ENCODE assay signal across 8 mouse cellular contexts in the genomic region with DNA sequence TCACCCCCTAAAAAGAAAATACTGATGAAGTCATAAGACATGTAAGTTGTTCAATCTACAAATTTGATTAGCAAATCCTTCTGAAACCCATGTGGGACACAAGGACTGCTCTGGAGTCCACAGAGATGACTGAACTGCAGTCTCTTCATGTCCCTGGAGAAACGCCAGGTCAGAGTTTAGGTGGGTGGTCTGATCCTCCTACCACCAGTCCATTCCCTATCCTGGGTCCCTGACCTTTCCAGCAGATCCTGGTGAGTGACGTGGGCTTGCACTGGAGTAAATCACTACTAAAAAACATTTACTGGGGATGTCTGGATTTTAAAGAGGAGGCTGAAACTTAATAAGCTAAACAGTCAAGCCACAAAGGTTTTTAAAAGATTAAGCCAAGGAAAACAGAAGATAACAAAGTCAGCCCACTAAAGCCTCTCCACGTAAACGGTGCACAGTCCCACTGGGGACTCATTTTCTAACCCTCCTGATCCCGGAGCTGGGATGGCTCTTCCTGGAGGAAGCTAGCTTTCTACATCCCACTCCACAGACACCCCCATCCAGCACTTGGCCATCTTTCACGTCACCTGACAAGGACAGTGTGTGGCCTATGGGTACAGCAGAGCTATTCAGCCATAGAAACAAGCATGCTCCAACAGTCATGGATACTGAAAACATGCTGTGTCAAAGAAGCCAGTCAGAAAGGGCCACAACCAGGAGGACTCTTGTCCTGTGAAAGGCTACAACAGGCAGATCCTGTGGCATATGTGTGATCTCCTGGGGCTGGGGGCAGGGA. TPM values are rescaled to one million over a fixed set of nuclear protein-coding genes. Genes with fewer than 3 reads are reported as not detected.
A peak's percentile ranks its signal among the peaks of the same experiment; 100 is the strongest.
DNase-seq lines count a peak whose midpoint lies in the region; ATAC-seq and TF ChIP-seq lines count a peak whose summit lies in the region.
"Had no signal": no experiment of that assay in that cellular context is flagged by ENCODE, and none has a peak within 500 bp of the region (broad histone marks: within the 10 kb centered on the region; RNA-seq: fewer than 3 reads in every experiment).

No protein-coding gene starts in this region.

- H3K4me1 ChIP-seq in heart, embryonic 12.5 days (replicated peaks): peaks cover 55% of the 10 kb centered on the region
- H3K4me1 ChIP-seq in lung, embryonic 14.5 days (ENCODE audit: insufficient read depth): peaks cover 23% of the 10 kb centered on the region
- peaks cover 36% of the 10 kb centered on the region for H3K4me1 ChIP-seq in embryonic facial prominence, embryonic 13.5 days
- peaks cover 31% of the 10 kb centered on the region; the same call in 1 of the 2 replicates for H3K4me1 ChIP-seq in stomach, embryonic 14.5 days (ENCODE audit: control insufficient read depth, insufficient read depth, low read length)
- peaks cover 29% of the 10 kb centered on the region for H3K4me1 ChIP-seq in midbrain, embryonic 15.5 days

- H3K9me3 ChIP-seq in heart, embryonic 12.5 days (replicated peaks): no peaks in the 10 kb centered on the region
- no peaks in the 10 kb centered on the region for H3K9me3 ChIP-seq in lung, embryonic 14.5 days (ENCODE audit: low read depth, low read length)
- no peaks in the 10 kb centered on the region for H3K9me3 ChIP-seq in embryonic facial prominence, embryonic 13.5 days
- no peaks in the 10 kb centered on the region for H3K9me3 ChIP-seq in stomach, embryonic 14.5 days (ENCODE audit: control insufficient read depth, low read depth, low read length)
- no peaks in the 10 kb centered on the region for H3K9me3 ChIP-seq in midbrain, embryonic 15.5 days
- H3K9me3 ChIP-seq: G1E had no signal

- H3K27ac ChIP-seq in heart, embryonic 12.5 days (ENCODE audit: poor library complexity, severe bottlenecking): 0 out of 2 replicates have a peak overlapping the region, but pooled peaks have one; percentile 7
- H3K27ac ChIP-seq in lung, embryonic 14.5 days (ENCODE audit: low read depth): peak overlapping the region; percentile 42
- no peak overlapping the region for H3K27ac ChIP-seq in embryonic facial prominence, embryonic 13.5 days
- no peak overlapping the region; the same call in 1 of the 2 replicates for H3K27ac ChIP-seq in stomach, embryonic 14.5 days (ENCODE audit: low read length)
- no peak overlapping the region for H3K27ac ChIP-seq in midbrain, embryonic 15.5 days

- no peaks in the 10 kb centered on the region for H3K27me3 ChIP-seq in heart, embryonic 12.5 days (replicated peaks)
- no peaks in the 10 kb centered on the region for H3K27me3 ChIP-seq in lung, embryonic 14.5 days (ENCODE audit: insufficient read depth, low read length)
- H3K27me3 ChIP-seq in embryonic facial prominence, embryonic 13.5 days: no peaks in the 10 kb centered on the region
- H3K27me3 ChIP-seq in stomach, embryonic 14.5 days (ENCODE audit: control insufficient read depth, insufficient read depth, low read length): no peaks in the 10 kb centered on the region
- H3K27me3 ChIP-seq in midbrain, embryonic 15.5 days (replicated peaks): no peaks in the 10 kb centered on the region

- H3K9ac ChIP-seq in heart, embryonic 12.5 days: no peak overlapping the region
- H3K9ac ChIP-seq in lung, embryonic 14.5 days: peak overlapping the region; percentile 34; the same call in 1 of the 2 replicates
- peak overlapping the region; percentile 17; the same call in 1 of the 2 replicates for H3K9ac ChIP-seq in embryonic facial prominence, embryonic 13.5 days
- H3K9ac ChIP-seq in stomach, embryonic 14.5 days (replicated peaks; ENCODE audit: low read depth, low read length): no peak overlapping the region; the same call in 1 of the 2 replicates
- no peak overlapping the region; the same call in 1 of the 2 replicates for H3K9ac ChIP-seq in midbrain, embryonic 15.5 days

- no peak for DNase-seq in heart, postnatal 4 days
- DNase-seq in lung, embryonic 14.5 days: peak; percentile 14
- DNase-seq in lung, postnatal 4 days: no peak

- no peak for TF ChIP-seq CTCF in lung, embryonic 14.5 days (IDR thresholded peaks at IDR 0.05; ENCODE audit: low read depth)

- WGBS in heart, embryonic 12.5 days: 41% methylated on average over 6 of the region's 6 CpGs
- 44% methylated on average over 6 of the region's 6 CpGs for WGBS in lung, embryonic 14.5 days
- 67% methylated on average over 6 of the region's 6 CpGs for WGBS in embryonic facial prominence, embryonic 13.5 days
- 31% methylated on average over 6 of the region's 6 CpGs for WGBS in stomach, embryonic 14.5 days
- 71% methylated on average over 6 of the region's 6 CpGs for WGBS in midbrain, embryonic 15.5 days

- H3K4me2 ChIP-seq in heart, embryonic 12.5 days: 0 out of 2 replicates have a peak overlapping the region, but pooled peaks have one; percentile 3
- peak overlapping the region; percentile 40 for H3K4me2 ChIP-seq in lung, embryonic 14.5 days
- no peak overlapping the region for H3K4me2 ChIP-seq in embryonic facial prominence, embryonic 13.5 days
- H3K4me2 ChIP-seq in stomach, embryonic 14.5 days (replicated peaks; ENCODE audit: low read depth, low read length): peak overlapping the region; percentile 13; the same call in 1 of the 2 replicates
- no peak overlapping the region for H3K4me2 ChIP-seq in midbrain, embryonic 15.5 days

- ATAC-seq in heart, embryonic 12.5 days (ENCODE audit: insufficient number of reproducible peaks, low FRiP score): no peak
- ATAC-seq in lung, embryonic 14.5 days (ENCODE audit: insufficient read depth): no peak
- no peak for ATAC-seq in embryonic facial prominence, embryonic 13.5 days (ENCODE audit: insufficient number of reproducible peaks, insufficient read depth, low FRiP score, low TSS enrichment, low read depth)
- ATAC-seq in stomach, embryonic 14.5 days (ENCODE audit: insufficient number of reproducible peaks, insufficient read depth, low FRiP score, low read depth): no peak
- no peak for ATAC-seq in midbrain, embryonic 15.5 days (replicated peaks)

- no peak overlapping the region for H3K4me3 ChIP-seq in heart, embryonic 12.5 days
- no peak overlapping the region for H3K4me3 ChIP-seq in lung, embryonic 14.5 days (ENCODE audit: low read depth, low read length)
- H3K4me3 ChIP-seq in embryonic facial prominence, embryonic 13.5 days: no peak overlapping the region
- H3K4me3 ChIP-seq in stomach, embryonic 14.5 days (ENCODE audit: low read depth, low read length): no peak overlapping the region
- no peak overlapping the region for H3K4me3 ChIP-seq in midbrain, embryonic 15.5 days

- H3K36me3 ChIP-seq in heart, embryonic 12.5 days: no peaks in the 10 kb centered on the region
- no peaks in the 10 kb centered on the region for H3K36me3 ChIP-seq in lung, embryonic 14.5 days (ENCODE audit: insufficient read depth)
- no peaks in the 10 kb centered on the region for H3K36me3 ChIP-seq in embryonic facial prominence, embryonic 13.5 days
- no peaks in the 10 kb centered on the region for H3K36me3 ChIP-seq in stomach, embryonic 14.5 days (ENCODE audit: control insufficient read depth, insufficient read depth, low read length)
- no peaks in the 10 kb centered on the region for H3K36me3 ChIP-seq in midbrain, embryonic 15.5 days (replicated peaks)

RNA-seq across cellular contexts. Expression of gene Vps26c, which starts 2.8 kb away (rescaled TPM):
- polyA plus RNA-seq in heart, embryonic 12.5 days (2016; fragmentation: Nextera tagmentation; extraction: Ambion mirVana): 45.8 and 48.9 TPM in 2 replicates
- total RNA-seq in heart, postnatal 4 days (2021): 10 to 100 TPM; 28.7 to 29.8 TPM
- polyA plus RNA-seq in lung, embryonic 14.5 days (2014; fragmentation: Nextera tagmentation; extraction: Ambion mirVana): 54.9 and 63.7 TPM in 2 replicates
- 49.4 and 53.5 TPM in 2 replicates for polyA plus RNA-seq in embryonic facial prominence, embryonic 13.5 days (2015; fragmentation: Nextera tagmentation; extraction: Ambion mirVana)
- polyA plus RNA-seq in stomach, embryonic 14.5 days (2014; fragmentation: Nextera tagmentation; extraction: Ambion mirVana): 52.6 and 57.1 TPM in 2 replicates
- polyA plus RNA-seq in midbrain, embryonic 15.5 days (2015; fragmentation: Nextera tagmentation; extraction: Ambion mirVana): 79.8 and 91.8 TPM in 2 replicates

RNA-seq across cellular contexts. Expression of gene Dyrk1a, which starts 46.0 kb away (rescaled TPM):
- 7.3 and 7.9 TPM in 2 replicates for polyA plus RNA-seq in heart, embryonic 12.5 days (2016; fragmentation: Nextera tagmentation; extraction: Ambion mirVana)
- total RNA-seq in heart, postnatal 4 days (2021): 100 to 1,000 TPM; 118 to 135 TPM
- polyA plus RNA-seq in lung, embryonic 14.5 days (2014; fragmentation: Nextera tagmentation; extraction: Ambion mirVana): 11.2 and 11.8 TPM in 2 replicates
- polyA plus RNA-seq in embryonic facial prominence, embryonic 13.5 days (2015; fragmentation: Nextera tagmentation; extraction: Ambion mirVana): 11.0 and 11.1 TPM in 2 replicates
- 14.1 and 16.8 TPM in 2 replicates for polyA plus RNA-seq in stomach, embryonic 14.5 days (2014; fragmentation: Nextera tagmentation; extraction: Ambion mirVana)
- polyA plus RNA-seq in midbrain, embryonic 15.5 days (2015; fragmentation: Nextera tagmentation; extraction: Ambion mirVana): 11.1 and 11.7 TPM in 2 replicates

Comparison
In these comparisons a context has a peak if more than half of its experiments do, and no peak if none do; other contexts are left out.
1. H3K27ac ChIP-seq: peak in heart, embryonic 12.5 days (single experiment) and lung, embryonic 14.5 days (single experiment); none in embryonic facial prominence, embryonic 13.5 days (single experiment), stomach, embryonic 14.5 days (single experiment) and midbrain, embryonic 15.5 days (single experiment).
2. H3K4me2 ChIP-seq: peak in heart, embryonic 12.5 days (single experiment), lung, embryonic 14.5 days (single experiment) and stomach, embryonic 14.5 days (single experiment); none in embryonic facial prominence, embryonic 13.5 days (single experiment) and midbrain, embryonic 15.5 days (single experiment).
3. H3K9ac ChIP-seq: peak in lung, embryonic 14.5 days (single experiment) and embryonic facial prominence, embryonic 13.5 days (single experiment); none in heart, embryonic 12.5 days (single experiment), stomach, embryonic 14.5 days (single experiment) and midbrain, embryonic 15.5 days (single experiment).